Mouse (Mus musculus): ENCODE measurements around the gene Setx. TPM values are rescaled to one million over a fixed set of nuclear protein-coding genes. Genes with fewer than 3 reads are reported as not detected.
"Not testable (repeated sequence)": the region's sequence is repeated elsewhere in the genome, so short reads cannot be mapped to it uniquely, and the experiment has no call there.

The Setx gene
- polyA plus RNA-seq, 1 experiment from 2014 or later, result 12.2 TPM

DNA sequence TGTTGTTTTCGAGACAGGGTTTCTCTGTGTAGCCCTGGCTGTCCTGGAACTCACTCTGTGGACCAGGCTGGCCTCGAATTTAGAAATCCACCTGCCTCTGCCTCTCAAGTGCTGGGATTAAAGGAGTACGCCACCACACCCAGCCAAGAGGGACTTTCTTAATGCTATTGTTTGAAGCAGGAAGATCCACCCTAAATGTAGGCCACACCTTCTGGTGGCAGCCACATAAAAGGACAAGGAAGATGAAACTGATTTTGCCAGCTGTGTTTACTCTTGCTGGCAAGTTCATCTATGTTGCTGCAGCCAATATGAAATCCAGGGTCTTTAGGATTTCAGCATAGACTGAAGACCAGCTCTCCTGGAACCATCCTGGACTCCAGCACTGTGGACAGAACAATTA is 26.5 kb upstream of the Setx start:
- no peak overlapping the region for H3K27ac ChIP-seq (ENCODE audit: low read length)
- H3K36me3 ChIP-seq (ENCODE audit: control insufficient read depth, insufficient read depth, low read length), result no peaks in the 10 kb centered on the region
- no peak overlapping the region for H3K9ac ChIP-seq (ENCODE audit: low read depth, low read length)
- no peak overlapping the region for H3K4me3 ChIP-seq (ENCODE audit: low read depth, low read length)
- no peaks in the 10 kb centered on the region for H3K9me3 ChIP-seq (replicated peaks; ENCODE audit: control insufficient read depth, low read length, poor library complexity, severe bottlenecking)
- H3K4me2 ChIP-seq (ENCODE audit: low read length), result no peak overlapping the region
- no peaks in the 10 kb centered on the region for H3K4me1 ChIP-seq (ENCODE audit: control insufficient read depth, insufficient read depth, low read length)
- ATAC-seq, result no peak
- no peaks in the 10 kb centered on the region for H3K27me3 ChIP-seq (ENCODE audit: control insufficient read depth, insufficient read depth, low read depth, low read length)
- 86% methylated on average over 3 of the region's 3 CpGs for WGBS

DNA sequence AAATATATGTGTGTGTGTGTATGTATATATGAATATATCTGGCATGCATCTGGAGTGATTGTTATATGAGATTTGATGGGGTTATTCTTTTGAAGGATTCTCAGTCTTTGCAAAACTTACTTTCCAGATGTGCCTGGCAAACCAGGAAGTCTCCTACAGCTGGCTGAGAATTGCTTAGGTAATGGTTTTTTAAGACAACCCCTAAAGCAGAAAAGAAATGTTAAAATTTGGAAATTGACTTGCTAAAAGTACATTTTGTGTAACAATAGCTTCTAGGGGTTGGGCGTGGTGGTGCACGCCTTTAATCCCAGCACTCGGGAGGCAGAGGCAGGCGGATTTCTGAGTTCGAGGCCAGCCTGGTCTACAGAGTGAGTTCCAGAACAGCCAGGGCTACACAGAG is 26.0 kb upstream of the Setx start:
- not testable (repeated sequence) for ATAC-seq; H3K4me3 ChIP-seq (ENCODE audit: low read depth, low read length); H3K4me2 ChIP-seq (ENCODE audit: low read length); H3K27me3 ChIP-seq (ENCODE audit: control insufficient read depth, insufficient read depth, low read depth, low read length); H3K4me1 ChIP-seq (ENCODE audit: control insufficient read depth, insufficient read depth, low read length); H3K9ac ChIP-seq (ENCODE audit: low read depth, low read length); H3K27ac ChIP-seq (ENCODE audit: low read length); H3K9me3 ChIP-seq (replicated peaks; ENCODE audit: control insufficient read depth, low read length, poor library complexity, severe bottlenecking); H3K36me3 ChIP-seq (ENCODE audit: control insufficient read depth, insufficient read depth, low read length)
- 97% methylated on average over 5 of the region's 5 CpGs for WGBS

DNA sequence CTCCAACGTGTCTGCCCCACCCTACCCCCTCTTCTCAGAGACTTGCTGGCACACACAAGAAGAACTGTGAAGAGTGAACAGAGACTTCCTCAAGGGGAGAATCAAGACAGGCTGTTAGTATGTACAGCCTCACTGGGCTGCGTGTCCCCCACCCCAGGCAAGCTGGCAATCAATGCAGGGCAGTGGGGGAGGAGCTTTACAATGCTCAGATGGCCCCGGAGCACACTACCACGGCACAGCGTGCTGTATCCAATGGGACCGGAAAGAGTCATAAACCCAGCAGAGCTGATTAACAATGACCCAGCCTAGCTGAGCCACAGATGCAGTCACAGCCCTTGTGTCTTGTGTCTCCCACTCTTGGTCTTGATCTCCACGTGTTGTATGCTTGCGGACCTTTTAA is 25.2 kb upstream of the Setx start:
- Histone ChIP-seq H3K4me2 (ENCODE audit: low read length) (no peak overlapping the region), H3K36me3 (ENCODE audit: control insufficient read depth, insufficient read depth, low read length) (no peaks in the 10 kb centered on the region), H3K4me1 (ENCODE audit: control insufficient read depth, insufficient read depth, low read length) (no peaks in the 10 kb centered on the region), H3K27ac (ENCODE audit: low read length) (no peak overlapping the region), H3K4me3 (ENCODE audit: low read depth, low read length) (no peak overlapping the region), H3K27me3 (ENCODE audit: control insufficient read depth, insufficient read depth, low read depth, low read length) (no peaks in the 10 kb centered on the region), H3K9me3 (replicated peaks; ENCODE audit: control insufficient read depth, low read length, poor library complexity, severe bottlenecking) (no peaks in the 10 kb centered on the region), H3K9ac (ENCODE audit: low read depth, low read length) (no peak overlapping the region)
- 75% methylated on average over 8 of the region's 8 CpGs for WGBS
- no peak for ATAC-seq

DNA sequence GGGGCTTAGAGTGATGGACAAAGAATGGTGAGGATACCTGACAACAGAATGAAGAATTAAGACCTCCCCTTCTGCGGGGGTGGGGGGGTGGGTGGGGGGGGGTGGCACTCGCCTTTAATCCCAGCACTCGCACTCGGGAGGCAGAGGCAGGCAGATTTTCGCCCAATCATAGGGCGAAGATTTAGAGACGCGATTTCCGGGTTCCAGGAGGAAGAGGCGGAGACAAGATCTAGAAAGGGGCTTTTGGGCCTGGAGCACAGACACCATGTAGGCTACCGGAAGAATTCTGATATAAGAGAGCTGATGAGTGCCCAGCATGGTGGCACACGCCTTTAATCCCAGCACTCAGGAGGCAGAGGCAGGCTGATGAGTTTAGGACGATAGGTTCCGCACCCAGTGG is 24.3 kb upstream of the Setx start:
- Histone ChIP-seq H3K9ac (ENCODE audit: low read depth, low read length) (no peak overlapping the region), H3K27ac (ENCODE audit: low read length) (no peak overlapping the region), H3K4me1 (ENCODE audit: control insufficient read depth, insufficient read depth, low read length) (no peaks in the 10 kb centered on the region), H3K36me3 (ENCODE audit: control insufficient read depth, insufficient read depth, low read length) (no peaks in the 10 kb centered on the region), H3K9me3 (replicated peaks; ENCODE audit: control insufficient read depth, low read length, poor library complexity, severe bottlenecking) (no peaks in the 10 kb centered on the region), H3K27me3 (ENCODE audit: control insufficient read depth, insufficient read depth, low read depth, low read length) (no peaks in the 10 kb centered on the region), H3K4me2 (ENCODE audit: low read length) (no peak overlapping the region), H3K4me3 (ENCODE audit: low read depth, low read length) (no peak overlapping the region)
- ATAC-seq, result no peak
- 92% methylated on average over 14 of the region's 14 CpGs for WGBS

DNA sequence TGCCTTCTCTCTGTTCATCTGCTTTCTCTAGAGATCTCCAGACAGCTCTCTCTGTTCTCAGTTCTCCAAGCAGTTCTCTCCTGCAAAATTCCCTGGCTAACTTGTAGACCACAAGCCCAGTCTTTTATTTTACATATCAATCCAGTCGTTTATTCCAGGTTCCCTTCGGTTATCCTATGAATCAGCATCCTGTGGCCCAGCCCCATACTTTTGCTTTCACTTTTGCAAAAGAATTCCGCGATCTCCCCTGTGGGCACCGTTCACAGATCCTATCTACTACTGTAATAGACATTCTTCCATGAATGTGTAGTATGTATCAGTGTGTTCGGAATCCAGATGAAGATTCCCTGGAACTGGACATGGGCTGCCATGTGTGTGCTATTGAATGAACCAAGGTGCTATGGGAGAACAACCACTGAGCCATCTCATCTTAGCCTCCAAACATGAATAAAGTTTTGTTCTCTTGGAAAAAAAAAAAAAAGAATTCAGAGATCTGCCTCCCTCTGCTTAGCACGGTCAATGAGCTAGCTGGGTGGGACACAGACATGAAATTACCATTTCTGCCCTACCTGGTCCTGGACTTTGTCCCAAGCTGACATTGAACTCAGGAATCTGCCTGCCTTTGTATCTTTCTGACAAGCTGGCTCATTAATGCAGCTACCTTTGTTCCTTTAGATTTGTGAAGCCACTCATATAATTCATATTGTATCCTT is 23.0 kb upstream of the Setx start:
- 82% methylated on average over 7 of the region's 7 CpGs for WGBS

DNA sequence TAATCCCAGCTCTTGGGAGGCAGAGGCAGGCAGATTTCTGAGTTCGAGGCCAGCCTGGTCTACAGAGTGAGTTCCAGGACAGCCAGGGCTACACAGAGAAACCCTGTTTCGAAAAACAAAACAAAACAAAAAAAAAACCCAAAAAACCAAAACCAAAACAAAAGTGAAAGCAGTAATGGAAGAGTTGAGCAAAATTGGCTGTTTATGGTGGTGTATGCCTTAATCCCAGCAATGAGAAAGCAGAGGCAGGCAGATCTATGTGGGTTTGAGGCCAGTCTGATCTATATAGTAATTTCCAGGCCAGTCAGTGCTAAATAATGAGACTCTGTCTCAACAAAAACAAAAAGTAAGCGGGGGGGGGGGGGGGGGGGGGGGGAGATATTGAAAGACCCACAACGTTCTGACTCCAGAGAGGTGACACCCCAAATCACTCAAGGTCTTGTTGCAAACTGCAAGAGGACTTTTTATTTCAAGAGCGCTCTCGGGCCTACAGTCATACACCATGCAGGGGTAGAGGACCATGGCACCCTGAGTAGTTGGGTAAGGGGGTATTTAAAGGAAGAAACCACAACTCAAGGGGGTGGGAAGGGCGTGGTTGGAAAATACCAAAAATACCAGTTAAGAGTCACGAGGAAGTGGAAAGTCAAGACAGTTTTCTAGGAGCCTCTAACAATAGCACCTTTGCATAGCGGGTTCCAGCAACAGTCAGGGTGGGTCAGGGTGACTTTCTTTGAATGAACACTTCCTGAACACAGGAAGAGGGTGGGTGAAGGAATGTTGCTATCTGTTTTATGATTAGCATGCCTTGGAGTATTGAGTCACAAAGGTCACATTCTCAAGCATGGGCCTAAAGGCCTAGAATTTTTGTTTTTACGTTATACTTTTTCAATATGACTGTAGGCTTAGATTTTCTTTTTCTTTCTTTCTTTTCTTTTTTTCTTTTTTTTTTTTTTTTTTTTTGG is 21.3 kb upstream of the Setx start:
- not testable (repeated sequence) for H3K9ac ChIP-seq (ENCODE audit: low read depth, low read length); H3K9me3 ChIP-seq (replicated peaks; ENCODE audit: control insufficient read depth, low read length, poor library complexity, severe bottlenecking); H3K36me3 ChIP-seq (ENCODE audit: control insufficient read depth, insufficient read depth, low read length); H3K27ac ChIP-seq (ENCODE audit: low read length); H3K4me1 ChIP-seq (ENCODE audit: control insufficient read depth, insufficient read depth, low read length); H3K4me2 ChIP-seq (ENCODE audit: low read length); H3K4me3 ChIP-seq (ENCODE audit: low read depth, low read length); H3K27me3 ChIP-seq (ENCODE audit: control insufficient read depth, insufficient read depth, low read depth, low read length); ATAC-seq
- 83% methylated on average over 9 of the region's 10 CpGs for WGBS

More for the DNA sequence above, 23.0 kb upstream of the Setx start:
- no peaks in the 10 kb centered on the region for H3K27me3 ChIP-seq (ENCODE audit: control insufficient read depth, insufficient read depth, low read depth, low read length)
- no peak overlapping the region for H3K9ac ChIP-seq (ENCODE audit: low read depth, low read length)
- no peaks in the 10 kb centered on the region for H3K4me1 ChIP-seq (ENCODE audit: control insufficient read depth, insufficient read depth, low read length)
- H3K36me3 ChIP-seq (ENCODE audit: control insufficient read depth, insufficient read depth, low read length), result no peaks in the 10 kb centered on the region
- H3K4me2 ChIP-seq (ENCODE audit: low read length), result no peak overlapping the region
- no peak overlapping the region for H3K27ac ChIP-seq (ENCODE audit: low read length)
- no peaks in the 10 kb centered on the region for H3K9me3 ChIP-seq (replicated peaks; ENCODE audit: control insufficient read depth, low read length, poor library complexity, severe bottlenecking)
- H3K4me3 ChIP-seq (ENCODE audit: low read depth, low read length), result no peak overlapping the region
- no peak for ATAC-seq

DNA sequence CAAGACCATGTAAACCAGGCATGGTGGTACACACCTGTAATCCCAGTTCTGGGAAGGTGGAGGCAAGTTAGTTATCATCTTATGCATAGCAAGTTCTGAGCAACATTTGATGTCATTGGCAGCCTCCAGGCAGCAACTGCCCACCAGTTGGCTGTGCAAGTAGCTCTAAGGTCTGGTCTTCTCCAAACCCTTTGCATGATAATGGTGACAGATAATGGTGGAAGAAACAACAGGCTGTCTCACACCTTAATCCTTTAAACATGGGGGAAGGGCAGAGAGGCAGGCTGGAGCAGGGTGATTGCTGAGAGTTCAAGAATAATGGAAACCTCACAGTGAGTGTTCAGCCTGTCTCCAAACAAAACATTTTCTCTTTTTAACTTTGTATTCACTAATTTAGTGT is 3.0 kb upstream of the Setx start:
- H3K4me1 ChIP-seq (ENCODE audit: control insufficient read depth, insufficient read depth, low read length), result peaks cover under 1% of the 10 kb centered on the region
- H3K4me2 ChIP-seq (ENCODE audit: low read length), result no peak overlapping the region
- ATAC-seq, result no peak
- H3K4me3 ChIP-seq (ENCODE audit: low read depth, low read length), result no peak overlapping the region
- H3K36me3 ChIP-seq (ENCODE audit: control insufficient read depth, insufficient read depth, low read length), result no peaks in the 10 kb centered on the region
- H3K9me3 ChIP-seq (replicated peaks; ENCODE audit: control insufficient read depth, low read length, poor library complexity, severe bottlenecking), result no peaks in the 10 kb centered on the region
- no peak overlapping the region for H3K9ac ChIP-seq (ENCODE audit: low read depth, low read length)
- no peak overlapping the region for H3K27ac ChIP-seq (ENCODE audit: low read length)
- H3K27me3 ChIP-seq (ENCODE audit: control insufficient read depth, insufficient read depth, low read depth, low read length), result no peaks in the 10 kb centered on the region

DNA sequence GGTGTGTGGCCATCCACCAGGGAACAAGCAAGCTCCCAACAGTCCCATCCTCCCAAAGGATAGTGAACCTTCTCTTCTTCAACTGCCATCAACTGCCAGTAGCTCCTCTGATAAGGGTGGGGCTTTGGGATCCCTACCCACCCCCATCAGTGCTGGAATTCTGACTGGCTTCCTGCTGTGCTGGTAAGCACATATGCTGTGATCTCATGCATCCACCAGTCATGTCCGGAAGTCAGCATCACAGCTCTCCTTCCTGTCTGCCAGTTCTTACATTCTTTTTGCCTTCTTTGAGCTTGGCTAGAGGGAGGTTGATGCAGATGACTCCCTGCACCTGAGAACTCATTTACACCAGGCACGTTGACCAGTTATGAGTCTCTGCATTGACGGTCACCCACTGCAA is 1.5 kb upstream of the Setx start:
- no peak for ATAC-seq
- no peaks in the 10 kb centered on the region for H3K27me3 ChIP-seq (ENCODE audit: control insufficient read depth, insufficient read depth, low read depth, low read length)
- 86% methylated on average over 3 of the region's 3 CpGs for WGBS
- no peak overlapping the region for H3K4me3 ChIP-seq (ENCODE audit: low read depth, low read length)
- no peaks in the 10 kb centered on the region for H3K9me3 ChIP-seq (replicated peaks; ENCODE audit: control insufficient read depth, low read length, poor library complexity, severe bottlenecking)
- H3K27ac ChIP-seq (ENCODE audit: low read length), result no peak overlapping the region
- no peaks in the 10 kb centered on the region for H3K36me3 ChIP-seq (ENCODE audit: control insufficient read depth, insufficient read depth, low read length)
- no peak overlapping the region for H3K4me2 ChIP-seq (ENCODE audit: low read length)
- no peak overlapping the region for H3K9ac ChIP-seq (ENCODE audit: low read depth, low read length)
- peaks cover 10% of the 10 kb centered on the region for H3K4me1 ChIP-seq (ENCODE audit: control insufficient read depth, insufficient read depth, low read length)

DNA sequence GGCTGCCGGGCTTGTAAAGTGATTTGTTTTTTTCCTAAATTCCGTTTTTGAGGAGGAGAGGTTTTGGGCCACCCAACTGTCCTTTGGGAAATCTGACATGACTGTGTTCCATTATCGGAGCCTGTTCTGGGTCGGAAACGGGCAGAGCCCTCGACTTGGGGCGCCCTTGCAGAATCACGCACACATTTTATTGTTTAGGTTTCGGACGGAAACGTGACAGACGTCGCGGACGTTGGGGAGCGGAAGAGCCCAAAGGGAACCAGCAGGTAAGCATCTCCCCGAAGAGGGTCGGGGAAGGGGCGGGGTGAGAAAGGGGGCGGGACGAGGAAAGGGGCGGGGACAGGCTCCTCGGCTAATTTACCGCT is 572 bp downstream of the Setx start:
- Histone ChIP-seq H3K4me1 (ENCODE audit: control insufficient read depth, insufficient read depth, low read length) (peaks cover 10% of the 10 kb centered on the region), H3K27me3 (ENCODE audit: control insufficient read depth, insufficient read depth, low read depth, low read length) (no peaks in the 10 kb centered on the region)
- WGBS, result 0% methylated on average over 18 of the region's 24 CpGs

More for the DNA sequence above, 572 bp downstream of the Setx start:
- Histone ChIP-seq H3K4me3 (ENCODE audit: low read depth, low read length) (peak overlapping the region; percentile 85), H3K4me2 (ENCODE audit: low read length) (peak overlapping the region; percentile 75), H3K27ac (ENCODE audit: low read length) (peak overlapping the region; percentile 90), H3K9ac (ENCODE audit: low read depth, low read length) (peak overlapping the region; percentile 71), H3K36me3 (ENCODE audit: control insufficient read depth, insufficient read depth, low read length) (peaks cover 9% of the 10 kb centered on the region), H3K9me3 (replicated peaks; ENCODE audit: control insufficient read depth, low read length, poor library complexity, severe bottlenecking) (no peaks in the 10 kb centered on the region)
- ATAC-seq, result no peak

All from midbrain, embryonic 16.5 days (tissue).